Mouse (Mus musculus) splenic B cell, adult 2 months (primary cell): ENCODE data around the gene Casc3.

Experiments used
- DNase-seq: peaks from one replicate; pipeline ENCODE4 v3.0.0-alpha.2; 2011; ENCODE audit warnings: low read depth, low spot score
- H3K27me3 ChIP-seq: 2 replicates; pipeline ENCODE4 v1.6.1; 2012; ENCODE audit warnings: mild to moderate bottlenecking, low read length, moderate library complexity, mixed read lengths; ENCODE audit not compliant: control insufficient read depth, poor library complexity, insufficient read depth, severe bottlenecking
- H3K36me3 ChIP-seq: 2 replicates; pipeline ENCODE4 v1.6.1; 2012; ENCODE audit warnings: mild to moderate bottlenecking, low read length, moderate library complexity, mixed read lengths; ENCODE audit not compliant: control insufficient read depth, poor library complexity, insufficient read depth, severe bottlenecking

Casc3 gene

DNA sequence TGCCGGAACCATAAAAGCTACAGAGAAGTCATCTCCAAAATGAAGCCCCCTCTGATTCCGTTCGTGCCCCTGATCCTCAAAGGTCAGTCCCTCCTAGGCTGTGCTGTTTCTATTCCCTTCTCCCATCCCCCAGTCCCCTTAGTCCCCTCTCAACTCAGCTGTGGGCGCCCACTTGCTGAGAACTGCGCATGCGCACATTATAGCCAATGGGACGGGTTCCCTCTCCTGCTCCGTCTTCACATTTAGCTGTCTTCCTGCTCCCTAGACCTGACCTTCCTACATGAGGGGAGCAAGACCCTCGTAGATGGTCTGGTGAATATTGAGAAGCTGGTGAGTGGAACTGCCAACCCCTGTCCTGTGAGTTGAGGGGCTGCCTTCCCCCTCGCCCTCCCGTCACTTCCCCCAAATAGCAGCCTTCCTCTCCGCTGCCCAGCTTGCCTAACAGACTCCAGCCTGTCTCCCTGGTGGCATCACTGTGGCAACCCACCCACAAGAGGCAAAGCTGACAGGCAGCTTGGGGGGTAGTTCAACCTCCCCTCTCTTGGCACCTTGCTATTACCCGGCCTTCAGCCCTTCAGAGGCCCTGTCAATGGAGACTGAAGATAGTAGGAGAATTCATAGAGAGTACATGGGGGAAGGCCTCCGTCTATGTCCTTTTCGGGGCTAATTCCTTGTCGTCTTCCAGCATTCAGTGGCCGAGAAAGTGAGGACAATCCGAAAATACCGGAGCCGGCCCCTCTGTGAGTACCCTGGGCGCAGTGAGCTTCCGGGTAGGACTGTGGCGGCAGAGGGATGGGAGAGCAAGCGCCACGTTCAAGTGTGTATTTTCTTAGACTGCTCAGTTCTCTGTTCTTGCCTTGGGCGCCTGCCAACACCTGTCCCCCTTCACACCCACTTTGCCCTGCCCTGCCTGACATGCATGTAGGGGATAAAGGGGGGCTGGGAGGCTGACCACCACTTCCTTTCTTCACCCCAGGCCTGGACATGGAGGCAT lies 45.7 kb downstream of the Casc3 start:
- Histone ChIP-seq H3K36me3 (no peaks in the 10 kb centered on the region), H3K27me3 (no peaks in the 10 kb centered on the region)
- DNase-seq = no peak

DNA sequence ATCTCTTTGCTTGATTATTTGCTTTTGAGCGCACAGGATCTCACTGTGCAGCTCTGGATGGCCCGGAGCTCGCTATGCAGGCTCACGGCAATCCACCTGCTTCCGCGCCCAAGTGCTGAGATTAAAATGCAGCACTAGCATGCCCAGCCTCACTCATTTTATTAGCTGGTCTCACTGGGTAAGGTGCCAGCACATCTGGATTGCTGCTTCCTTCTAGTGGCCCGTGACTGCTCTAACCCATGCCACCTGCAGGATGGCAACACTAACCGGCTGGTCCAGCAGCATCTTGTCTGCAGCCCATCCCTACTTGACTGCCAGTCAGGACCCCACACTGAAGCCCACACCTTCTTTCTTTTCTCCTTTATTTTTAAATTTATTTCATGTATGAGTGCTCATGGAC lies 49.4 kb downstream of the Casc3 start:
- Histone ChIP-seq H3K27me3 (no peaks in the 10 kb centered on the region), H3K36me3 (no peaks in the 10 kb centered on the region)
- DNase-seq = no peak

DNA sequence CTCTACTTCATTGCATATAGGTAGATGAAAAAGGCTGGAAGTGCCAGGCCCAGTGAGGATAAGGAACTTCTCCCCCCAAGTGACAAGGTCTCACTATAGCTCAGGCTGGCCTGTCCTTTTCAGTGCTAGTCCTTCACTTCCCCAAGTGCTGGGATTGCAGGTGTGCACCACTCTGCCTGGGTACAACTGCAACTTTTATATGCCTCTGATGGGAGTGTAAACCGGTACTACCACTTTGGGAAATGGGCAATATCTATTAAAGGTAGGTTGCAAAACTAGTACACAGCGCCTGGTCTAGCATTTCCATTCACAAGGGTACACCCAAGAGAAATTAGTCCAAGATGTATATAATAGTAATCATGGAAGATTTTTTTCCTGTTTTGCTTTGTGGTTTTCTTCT lies 50.0 kb downstream of the Casc3 start:
- Histone ChIP-seq H3K27me3 (no peaks in the 10 kb centered on the region), H3K36me3 (no peaks in the 10 kb centered on the region)
- DNase-seq = no peak

DNA sequence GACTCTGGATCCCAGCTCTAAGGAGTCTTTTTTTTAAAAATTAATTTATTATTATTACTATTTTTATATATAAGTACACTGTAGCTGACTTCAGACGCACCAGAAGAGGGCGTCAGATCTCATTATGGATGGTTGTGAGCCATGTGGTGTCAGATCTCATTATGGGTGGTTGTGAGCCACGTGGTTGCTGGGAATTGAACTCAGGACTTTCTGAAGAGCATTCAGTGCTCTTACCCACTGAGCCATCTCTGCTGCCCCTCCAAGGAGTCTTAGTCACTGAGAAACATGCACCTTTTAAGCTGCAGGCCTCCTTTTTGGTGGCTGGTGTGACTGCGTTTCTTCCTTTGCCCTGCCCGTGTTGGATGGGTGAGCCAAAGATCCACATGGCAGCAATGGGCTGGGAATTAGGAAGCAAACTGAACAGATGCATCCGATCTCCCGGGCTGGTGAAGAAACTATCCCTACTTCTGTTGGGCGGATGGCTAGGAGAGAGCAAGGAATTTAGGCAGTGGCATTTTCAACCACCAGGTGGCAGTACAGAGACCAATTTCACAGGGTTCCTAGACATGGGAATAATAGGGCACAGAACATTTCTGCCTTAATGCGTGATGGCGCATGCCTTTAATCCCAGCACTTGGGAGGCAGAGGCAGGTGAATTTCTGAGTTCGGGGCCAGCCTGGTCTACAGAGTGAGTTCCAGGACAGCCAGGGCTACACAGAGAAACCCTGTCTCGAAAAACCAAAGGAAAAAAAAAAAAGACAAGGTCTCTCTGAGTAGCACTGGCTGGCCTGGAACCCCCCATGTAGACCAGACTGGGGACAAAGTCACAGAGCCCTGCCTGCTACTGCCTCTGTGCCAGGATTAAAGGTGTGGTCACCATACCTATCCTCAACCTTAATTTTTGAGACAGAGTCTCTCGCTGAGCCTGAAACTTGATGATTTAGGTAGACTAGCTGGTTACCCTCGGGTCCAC lies 54.3 kb downstream of the Casc3 start:
- peak; percentile 84 for DNase-seq
- H3K36me3 ChIP-seq = no peaks in the 10 kb centered on the region

DNA sequence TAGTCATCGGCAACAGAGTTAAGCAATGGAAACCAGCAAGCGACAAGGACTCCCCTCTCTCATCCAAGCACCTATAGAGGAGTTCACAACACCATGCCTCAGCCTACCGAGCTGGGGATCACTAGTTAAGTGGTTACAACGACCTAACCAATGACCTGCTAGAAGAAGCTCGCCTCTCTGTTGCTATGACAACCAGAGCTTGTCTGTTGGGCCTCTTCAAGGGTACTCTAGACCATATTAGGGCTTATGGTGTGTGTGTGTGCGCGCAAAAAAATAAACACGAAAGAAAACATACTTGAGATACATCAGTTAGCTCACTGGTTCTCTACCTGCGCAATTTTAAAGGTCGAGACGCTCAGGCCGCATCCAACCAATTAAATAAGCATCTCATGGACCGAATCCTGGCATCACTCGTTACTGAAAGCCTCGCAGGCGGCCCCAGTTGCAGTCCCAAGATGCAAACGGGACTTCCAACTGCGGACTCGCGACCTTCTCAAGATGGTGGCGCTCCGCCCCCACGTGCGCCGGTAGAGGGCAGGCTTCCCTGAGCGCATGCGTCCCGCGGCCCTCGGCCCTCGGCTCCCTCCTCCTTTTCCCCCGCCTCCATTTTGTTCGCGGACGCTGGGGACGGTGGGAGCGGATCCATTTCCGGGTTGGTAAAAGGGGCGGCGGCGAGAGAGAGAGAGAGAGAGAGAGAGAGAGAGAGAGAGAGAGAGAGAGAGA lies 58.5 kb downstream of the Casc3 start, which contains the start of gene Wipf2:
Gene Wipf2 (plus strand): TSS at position 611 of the 723 bp plus-strand sequence.
- DNase-seq = peak; percentile 97
- Histone ChIP-seq H3K36me3 (0 out of 2 replicates have a peak, but pooled peaks cover 1% of the 10 kb centered on the region), H3K27me3 (no peaks in the 10 kb centered on the region)

More for the DNA sequence above, 54.3 kb downstream of the Casc3 start:
- no peaks in the 10 kb centered on the region for H3K27me3 ChIP-seq

DNA sequence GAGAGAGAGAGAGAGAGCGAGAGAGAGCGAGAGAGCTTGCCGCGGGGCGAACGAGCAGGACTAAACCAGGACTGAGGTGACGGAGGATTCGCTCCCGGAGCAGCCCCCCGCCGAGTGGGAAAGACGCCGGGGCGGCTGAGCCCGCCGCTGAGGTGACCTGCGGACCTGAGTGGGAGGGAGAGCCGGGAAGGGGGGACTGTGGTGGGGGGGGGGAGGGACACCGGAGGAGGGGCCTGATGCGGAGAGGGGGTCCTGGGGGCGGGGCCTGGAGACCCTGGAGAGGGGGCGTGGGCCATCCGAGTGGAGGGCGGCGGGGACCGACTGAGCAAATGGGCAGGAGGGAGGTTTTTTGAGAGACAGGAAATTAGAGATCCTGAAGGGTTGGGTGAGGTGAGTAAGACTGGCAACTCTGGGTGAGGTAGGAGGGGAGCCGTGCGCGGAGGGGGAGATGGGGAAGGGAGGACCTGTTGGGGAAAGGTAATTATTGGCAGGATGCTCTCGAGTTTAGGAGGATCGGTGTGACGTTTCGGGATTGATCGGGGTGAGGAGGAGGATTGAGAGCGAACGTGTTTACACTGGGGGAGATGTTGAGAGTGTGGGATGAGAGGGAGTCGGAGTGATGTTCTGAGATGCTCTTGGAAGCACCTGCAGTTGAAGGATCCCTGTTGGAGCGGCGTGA lies 59.2 kb downstream of the Casc3 start:
- DNase-seq = no peak
- H3K27me3 ChIP-seq = no peaks in the 10 kb centered on the region
- 0 out of 2 replicates have a peak, but pooled peaks cover 1% of the 10 kb centered on the region for H3K36me3 ChIP-seq

DNA sequence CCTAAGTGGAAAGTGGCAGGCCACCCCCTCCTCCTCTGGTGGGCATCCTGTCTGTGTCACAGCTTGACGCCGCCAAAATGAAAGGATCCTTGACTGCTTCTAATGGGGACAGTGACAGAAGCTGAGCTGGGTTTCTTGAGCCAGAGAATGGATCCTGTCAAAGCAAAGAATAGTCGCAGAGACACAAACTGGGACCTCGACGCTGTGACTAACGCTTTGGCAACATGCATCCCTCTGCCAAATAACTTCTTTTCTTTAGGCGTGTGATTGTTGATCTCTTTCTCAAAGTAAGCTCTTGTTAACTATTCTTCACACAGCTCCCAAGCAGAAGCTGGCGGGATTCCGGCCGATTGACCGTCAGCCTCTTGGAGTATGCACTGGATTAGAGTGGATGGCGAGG lies 62.6 kb downstream of the Casc3 start:
- no peak for DNase-seq
- H3K36me3 ChIP-seq = peaks cover 1% of the 10 kb centered on the region; the same call in 1 of the 2 replicates
- no peaks in the 10 kb centered on the region for H3K27me3 ChIP-seq

DNA sequence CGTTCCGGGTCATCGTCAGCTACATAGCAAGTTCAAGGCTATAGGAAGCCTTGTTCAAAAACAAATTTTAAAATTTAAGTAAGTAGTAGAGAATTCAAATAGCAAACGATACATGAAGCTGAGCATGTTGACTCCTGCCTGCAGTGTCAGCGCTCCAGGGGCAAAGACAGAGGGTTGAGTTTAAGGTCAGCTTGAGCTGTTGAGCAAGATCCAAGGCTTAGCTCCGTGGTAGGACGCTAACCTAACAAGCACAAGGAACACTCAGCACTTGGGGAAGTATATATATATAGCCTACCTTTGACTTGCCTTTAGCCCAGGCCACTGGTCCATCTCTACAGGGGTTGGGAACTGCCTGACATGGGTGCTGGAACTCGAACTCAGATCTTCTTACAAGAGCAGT lies 65.2 kb downstream of the Casc3 start:
- DNase-seq = no peak
- Histone ChIP-seq H3K27me3 (no peaks in the 10 kb centered on the region), H3K36me3 (peaks cover 1% of the 10 kb centered on the region; the same call in 1 of the 2 replicates)

DNA sequence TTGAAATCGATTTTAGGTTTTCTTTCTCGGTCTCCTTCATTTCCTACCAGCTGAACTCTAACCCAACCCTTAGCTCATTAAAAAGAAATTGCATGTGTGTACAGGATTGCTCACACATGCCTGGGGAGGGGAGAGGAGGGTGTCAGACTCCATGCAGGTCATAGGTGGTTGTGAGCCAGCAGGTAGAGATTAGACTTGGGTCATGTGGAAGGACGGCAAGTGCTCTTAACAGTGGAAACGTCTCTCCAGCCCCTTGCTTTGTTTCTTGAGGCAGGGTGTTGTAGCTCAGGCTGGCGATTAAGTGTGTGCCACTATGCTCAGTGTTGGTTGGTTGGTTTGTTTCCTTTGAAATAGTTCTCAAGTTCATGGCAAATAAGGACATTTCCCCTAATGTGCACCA lies 66.1 kb downstream of the Casc3 start:
- H3K36me3 ChIP-seq = peaks cover 1% of the 10 kb centered on the region; the same call in 1 of the 2 replicates
- no peak for DNase-seq
- no peaks in the 10 kb centered on the region for H3K27me3 ChIP-seq

DNA sequence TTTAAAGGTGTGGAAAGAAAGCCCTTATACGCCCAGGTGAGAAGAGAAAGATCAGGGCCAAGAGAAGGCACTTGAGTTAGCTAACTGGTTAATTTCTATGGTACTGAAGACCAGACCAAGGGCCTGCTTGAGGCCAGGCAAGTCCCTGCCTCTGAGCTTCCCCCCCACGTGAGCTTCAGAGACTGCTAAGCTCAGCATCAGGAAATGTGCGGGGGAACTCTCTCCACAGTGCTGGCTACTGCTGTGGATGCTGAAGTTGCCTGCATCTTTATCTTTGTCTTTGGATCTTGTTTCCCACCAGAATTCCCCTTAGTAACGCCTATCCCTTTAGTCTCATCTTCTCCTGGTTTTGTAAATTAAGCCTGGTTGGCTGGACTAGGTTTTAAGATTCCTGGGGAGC lies 66.7 kb downstream of the Casc3 start:
- Histone ChIP-seq H3K36me3 (peaks cover 1% of the 10 kb centered on the region; the same call in 1 of the 2 replicates), H3K27me3 (no peaks in the 10 kb centered on the region)
- DNase-seq = no peak

DNA sequence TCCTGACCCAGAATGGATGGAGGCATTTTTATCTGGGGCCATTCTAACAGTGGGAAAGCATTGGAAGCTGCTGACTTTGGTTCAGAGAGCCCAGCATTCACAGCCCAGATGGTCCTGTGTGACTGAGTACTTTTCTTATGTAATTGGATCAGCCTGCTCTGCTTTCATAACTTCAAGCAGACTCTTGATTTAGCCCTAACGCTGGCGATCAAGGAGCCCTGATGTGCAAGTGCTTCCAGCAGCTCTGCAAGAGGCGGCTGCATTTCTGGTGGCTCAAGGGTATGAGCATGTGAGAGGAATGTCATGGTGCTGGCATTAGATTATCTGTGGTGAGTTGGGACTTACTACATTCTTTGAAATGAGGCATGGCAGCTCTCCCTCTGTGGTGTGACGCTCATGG lies 67.3 kb downstream of the Casc3 start:
- no peaks in the 10 kb centered on the region for H3K27me3 ChIP-seq
- no peak for DNase-seq
- peaks cover 1% of the 10 kb centered on the region; the same call in 1 of the 2 replicates for H3K36me3 ChIP-seq

DNA sequence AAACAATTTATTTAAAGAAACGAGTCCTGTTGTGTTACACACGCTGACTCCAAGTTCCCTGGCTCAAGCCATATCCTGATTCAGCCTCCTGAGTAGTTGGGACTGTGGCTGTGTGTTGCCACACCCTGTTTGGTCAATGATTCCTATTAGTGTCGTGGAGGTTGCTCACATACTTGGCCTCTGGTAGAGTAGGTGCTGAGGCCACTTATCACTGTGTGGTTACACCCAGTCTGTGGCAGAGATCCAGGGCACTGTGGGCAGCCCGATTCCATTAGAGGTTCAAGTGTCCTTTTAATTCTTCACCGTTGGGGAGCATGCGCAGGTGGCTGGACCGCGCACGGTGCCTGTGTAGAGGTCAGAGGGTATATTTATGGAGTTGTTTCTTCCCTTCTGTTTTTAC lies 69.2 kb downstream of the Casc3 start:
- Histone ChIP-seq H3K27me3 (no peaks in the 10 kb centered on the region), H3K36me3 (no peaks in the 10 kb centered on the region; the same call in 1 of the 2 replicates)
- DNase-seq = no peak

DNA sequence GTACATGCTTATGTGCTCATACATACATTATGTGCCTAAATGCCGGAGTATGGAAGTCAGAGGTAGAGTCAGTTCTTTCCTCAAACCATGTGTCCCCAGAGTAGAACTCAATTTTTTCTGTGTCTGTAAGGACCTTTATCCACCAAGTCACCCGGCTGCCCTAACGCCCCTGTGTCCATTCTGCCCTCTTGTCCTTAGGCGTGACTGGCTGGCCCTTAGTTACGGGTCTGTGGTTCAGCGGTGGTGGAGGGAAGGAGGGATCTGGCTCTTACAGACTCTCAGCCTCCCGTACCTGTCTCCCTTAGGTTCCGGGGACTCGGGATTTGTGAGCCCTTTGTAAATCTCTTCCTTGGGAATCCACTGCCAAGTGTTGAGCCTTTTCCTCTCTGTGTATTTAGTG lies 72.3 kb downstream of the Casc3 start:
- DNase-seq = no peak
- Histone ChIP-seq H3K36me3 (no peaks in the 10 kb centered on the region; the same call in 1 of the 2 replicates), H3K27me3 (no peaks in the 10 kb centered on the region)
